Mouse (Mus musculus) common myeloid progenitor, adult 5-6 weeks (primary cell): ENCODE data around the gene Thsd4. TPM values are rescaled to one million over a fixed set of nuclear protein-coding genes. Genes with fewer than 3 reads are reported as not detected.

Experiments used
- ATAC-seq: replicated peaks from 2 replicates; pipeline ENCODE4 v1.8.0; 2016; ENCODE audit warnings: low read depth, mild to moderate bottlenecking, moderate TSS enrichment, inconsistent platforms; ENCODE audit not compliant: poor library complexity, severe bottlenecking
- total RNA-seq: library from RNA; stranded (forward); fragments of 200-1000, 187-1606 nt; gene quantifications from 2 replicates; pipeline ENCODE4 v1.2.3, GENCODE M21; 2017

The Thsd4 gene
- total RNA-seq, 1 experiment from 2014 or later = 0.32 TPM

DNA sequence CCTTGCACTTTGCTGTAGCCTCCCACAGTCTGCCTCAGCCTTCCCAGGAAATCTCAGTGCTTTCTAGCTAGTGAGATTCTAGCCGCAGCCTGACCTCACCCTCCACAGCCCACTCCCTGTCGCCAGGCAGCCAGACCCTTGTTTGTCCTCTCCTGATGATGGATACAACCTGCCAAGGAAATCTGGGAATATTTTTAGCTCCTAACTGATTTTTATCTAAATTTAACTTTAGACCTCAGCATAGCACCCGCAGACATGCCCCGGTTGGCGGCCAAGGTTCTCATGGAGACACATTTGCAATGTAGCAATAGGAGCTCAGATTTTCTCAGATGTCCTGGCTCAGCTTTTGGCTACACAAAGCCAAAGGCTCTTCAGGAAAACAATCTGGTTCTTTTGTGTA is 205.3 kb downstream of the Thsd4 start:
- no peak for ATAC-seq

DNA sequence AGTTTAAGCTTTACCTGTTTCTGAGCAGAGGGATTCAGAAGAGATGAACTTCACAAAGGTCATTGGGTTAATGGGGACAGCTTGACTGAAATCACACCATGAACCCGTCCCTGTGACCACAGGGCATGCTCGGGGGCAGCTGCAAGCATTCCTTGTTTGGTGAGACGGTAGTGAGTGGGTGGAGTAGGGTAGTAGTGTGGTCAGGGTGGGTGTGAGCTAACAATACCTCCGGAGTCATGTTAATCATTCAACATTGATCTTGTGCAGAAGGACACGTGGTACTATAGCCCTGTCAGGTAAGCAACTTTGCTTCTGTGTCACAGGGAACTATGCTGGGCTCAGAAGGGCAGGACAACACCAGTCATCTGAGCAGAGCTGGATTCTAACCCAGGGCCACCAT is 206.3 kb downstream of the Thsd4 start:
- ATAC-seq = no peak

DNA sequence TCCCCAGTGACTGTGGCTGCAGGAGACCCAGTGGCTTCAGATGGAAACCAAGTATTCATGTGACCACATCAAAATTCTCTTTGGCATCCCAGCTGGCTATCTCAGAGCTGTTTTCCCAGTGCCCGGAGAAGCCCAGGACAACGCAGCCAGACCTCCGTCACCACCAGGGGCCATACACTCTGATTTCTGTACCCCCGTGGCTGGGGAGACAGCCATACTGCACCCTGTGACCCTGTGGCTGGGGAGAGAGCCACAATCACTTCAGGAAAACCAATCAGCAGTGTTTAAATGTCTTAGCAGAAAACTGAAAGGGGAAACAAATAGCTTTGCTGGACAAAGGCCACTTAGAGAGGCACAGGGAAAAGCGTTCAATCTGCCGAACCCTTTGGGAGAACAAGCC is 208.2 kb downstream of the Thsd4 start:
- ATAC-seq = no peak

DNA sequence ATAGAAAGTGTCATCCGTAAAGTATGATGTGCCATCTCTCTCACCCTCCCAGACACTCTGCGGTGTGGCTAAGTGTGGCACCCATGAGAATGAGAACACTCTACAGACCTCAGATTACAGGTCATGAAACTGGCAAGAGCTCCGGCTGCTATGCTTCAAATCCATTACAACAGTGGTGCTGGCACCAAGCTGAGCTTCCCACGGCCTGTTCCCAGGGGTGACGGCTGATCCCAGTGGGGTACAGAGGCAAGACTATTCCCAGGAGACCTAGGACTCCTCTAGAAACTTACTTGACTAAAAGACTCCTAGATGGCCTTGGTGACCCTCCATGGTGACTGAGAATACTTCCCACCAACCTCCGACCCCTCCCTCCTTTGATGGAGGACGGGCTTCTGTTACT is 209.2 kb downstream of the Thsd4 start:
- ATAC-seq = no peak

GRCm38 (mm10) chr9:60311594-60312128 is 210.2 kb downstream of the Thsd4 start:
- ATAC-seq = no peak

- ATAC-seq = no peak
Observed at GRCm38 (mm10) chr9:60310741-60311317, 211.0 kb downstream of the Thsd4 start.

DNA sequence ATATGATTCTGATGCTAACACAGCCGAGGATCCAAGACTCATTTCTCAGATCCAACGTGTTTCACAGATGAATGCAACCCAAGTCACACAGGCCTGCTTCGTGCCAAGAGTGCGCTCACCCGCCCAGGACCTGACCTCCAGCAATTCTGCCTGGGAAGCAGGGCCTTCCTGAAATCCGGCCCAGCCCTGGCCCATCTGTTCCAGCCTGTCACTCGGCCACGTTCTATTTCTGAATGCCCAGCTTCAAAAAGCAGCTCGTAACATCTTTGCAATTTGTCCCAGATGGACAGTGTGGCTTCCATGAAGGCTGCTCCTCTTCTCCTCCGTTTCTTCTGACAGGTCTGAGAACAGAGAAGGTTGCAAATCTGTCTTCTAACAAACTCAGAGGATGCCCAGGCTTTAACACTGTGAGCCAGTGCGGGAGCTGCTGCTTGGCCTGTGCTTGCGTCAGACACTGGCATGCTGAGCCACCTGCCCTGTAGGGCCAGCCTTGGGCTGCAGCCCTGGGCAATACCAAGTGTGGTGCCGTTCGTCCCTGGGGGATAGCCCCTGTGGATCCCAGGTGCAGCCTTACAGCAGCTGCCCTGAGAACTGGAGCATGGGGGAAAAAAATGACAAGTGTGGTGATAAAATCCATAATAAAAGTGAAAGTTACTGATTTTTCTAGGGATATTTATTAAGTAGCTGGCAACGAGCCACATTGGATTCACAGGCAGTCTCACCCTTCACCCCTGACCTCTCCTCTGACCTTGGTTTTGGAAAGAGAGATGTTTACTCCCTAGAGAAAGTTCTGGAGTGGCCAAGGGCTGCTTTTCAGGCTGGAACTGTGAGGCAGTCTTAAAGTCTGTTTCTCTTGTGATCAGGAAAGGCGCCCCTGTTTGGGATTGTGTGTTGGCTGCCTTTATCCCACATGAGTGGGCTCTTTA is 211.8 kb downstream of the Thsd4 start:
- ATAC-seq = no peak

DNA sequence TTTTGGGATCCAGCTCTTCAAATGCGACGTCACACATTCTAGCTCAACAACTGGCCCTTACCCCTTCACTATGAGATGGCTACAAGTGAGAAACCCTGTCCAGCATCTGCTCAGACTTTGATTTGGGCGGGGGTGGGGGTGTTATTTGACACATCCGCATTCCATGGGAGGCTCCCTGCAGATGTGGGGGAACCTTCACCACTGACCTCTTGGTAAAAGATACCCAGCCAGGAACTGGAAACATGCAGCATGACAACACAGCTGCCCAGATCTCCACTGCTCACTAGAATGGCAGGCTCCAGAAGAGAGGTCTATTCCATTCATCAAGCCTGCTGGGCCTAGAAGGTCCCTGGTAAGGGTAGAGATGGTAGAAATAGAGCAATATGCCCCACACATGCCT is 213.7 kb downstream of the Thsd4 start:
- ATAC-seq = no peak

DNA sequence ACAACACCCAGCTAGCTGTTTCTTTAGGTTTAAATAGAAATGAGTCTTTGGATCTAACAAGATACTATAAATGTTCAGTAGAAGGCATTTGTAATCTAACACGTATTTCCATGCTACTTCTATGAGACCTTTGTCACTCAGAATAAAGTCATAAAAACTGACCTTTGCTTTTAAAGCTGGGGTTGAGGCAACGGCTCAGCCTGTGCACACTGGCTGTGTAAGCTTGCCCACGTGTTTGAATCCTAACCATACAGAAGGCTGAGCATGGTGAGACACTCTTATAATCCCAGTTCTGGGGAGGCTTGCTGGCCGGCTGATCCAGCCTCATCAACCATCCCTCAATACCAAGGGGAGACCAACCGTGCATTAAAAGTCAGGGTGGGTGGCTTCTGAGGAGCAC is 214.4 kb downstream of the Thsd4 start:
- no peak for ATAC-seq

- ATAC-seq = no peak
Observed at GRCm38 (mm10) chr9:60306241-60306640, 215.6 kb downstream of the Thsd4 start.

DNA sequence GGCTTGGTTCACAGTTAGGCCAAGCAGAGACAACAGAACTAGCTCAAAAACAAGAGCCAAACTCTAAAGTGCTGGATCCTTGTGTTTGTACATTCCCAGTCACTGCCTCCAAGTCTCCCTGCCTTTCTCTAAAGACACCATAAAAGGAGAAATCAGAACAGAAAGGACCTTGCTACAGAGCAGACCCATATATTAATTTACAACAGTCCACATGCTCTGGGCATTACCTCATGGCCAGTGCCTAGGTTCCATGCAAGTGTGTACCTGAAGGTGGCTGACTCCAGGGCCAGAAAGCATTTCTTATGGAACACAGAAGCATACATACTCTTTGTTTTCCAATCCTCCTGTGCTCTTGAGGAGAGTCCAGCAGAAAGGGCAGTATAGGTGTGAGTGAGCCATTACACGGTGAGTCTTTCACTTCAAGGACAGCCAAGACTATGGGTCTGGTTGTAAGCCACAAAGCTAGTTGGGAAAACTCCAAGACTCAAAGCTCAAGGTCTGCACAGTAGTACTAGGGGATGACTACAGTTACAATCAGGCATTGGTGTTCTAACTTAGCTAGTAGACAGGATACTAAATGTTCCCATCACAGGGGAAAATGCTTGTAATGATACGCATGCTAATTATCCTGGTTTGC is 216.5 kb downstream of the Thsd4 start:
- no peak for ATAC-seq

DNA sequence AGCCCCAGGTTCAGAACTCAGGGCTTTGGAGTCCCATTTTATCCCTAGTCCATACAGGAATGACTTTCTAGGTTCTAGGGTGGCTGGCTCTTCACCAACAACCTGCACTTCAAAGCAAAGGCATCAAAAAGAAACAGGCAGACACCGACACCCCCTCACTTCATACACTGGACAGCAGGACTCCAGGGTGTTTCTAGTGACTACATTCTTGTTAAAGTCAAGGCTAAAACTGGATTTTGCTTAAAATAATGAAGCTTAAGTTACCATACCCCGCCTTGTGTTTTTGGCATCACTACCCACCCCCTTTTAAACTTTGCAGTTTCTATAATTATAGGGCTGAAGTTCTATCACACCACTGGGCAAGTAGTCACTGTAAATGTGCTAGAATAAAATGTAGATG is 225.6 kb downstream of the Thsd4 start:
- ATAC-seq = no peak

GRCm38 (mm10) chr9:60295199-60295598 is 226.6 kb downstream of the Thsd4 start:
- no peak for ATAC-seq

GRCm38 (mm10) chr9:60293129-60293528 is 228.7 kb downstream of the Thsd4 start:
- no peak for ATAC-seq

GRCm38 (mm10) chr9:60290780-60291179 is 231.1 kb downstream of the Thsd4 start:
- no peak for ATAC-seq

DNA sequence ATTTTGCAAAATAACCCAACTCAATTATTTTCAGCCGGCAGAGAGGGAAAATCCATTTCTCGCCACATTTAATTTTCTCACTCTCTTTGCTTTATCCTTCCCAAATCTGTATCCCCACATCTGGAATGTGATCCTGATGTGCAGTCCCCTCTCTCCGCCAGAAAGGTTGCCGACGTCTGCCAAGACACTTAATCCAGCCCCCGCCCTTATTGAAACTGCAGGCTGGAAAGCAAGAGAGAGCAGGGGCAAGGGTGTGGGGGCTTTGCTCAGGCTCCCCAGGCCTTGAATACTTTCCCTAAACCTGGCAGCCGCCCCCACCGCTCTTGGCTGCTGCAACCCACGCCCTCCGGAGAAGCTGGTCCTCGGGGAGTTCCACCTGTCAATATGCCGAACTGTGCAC is 233.1 kb downstream of the Thsd4 start:
- ATAC-seq = no peak

- ATAC-seq = no peak
Observed at GRCm38 (mm10) chr9:60286390-60286789, 235.5 kb downstream of the Thsd4 start.

- ATAC-seq = no peak
Observed at GRCm38 (mm10) chr9:60285047-60285462, 236.8 kb downstream of the Thsd4 start.

DNA sequence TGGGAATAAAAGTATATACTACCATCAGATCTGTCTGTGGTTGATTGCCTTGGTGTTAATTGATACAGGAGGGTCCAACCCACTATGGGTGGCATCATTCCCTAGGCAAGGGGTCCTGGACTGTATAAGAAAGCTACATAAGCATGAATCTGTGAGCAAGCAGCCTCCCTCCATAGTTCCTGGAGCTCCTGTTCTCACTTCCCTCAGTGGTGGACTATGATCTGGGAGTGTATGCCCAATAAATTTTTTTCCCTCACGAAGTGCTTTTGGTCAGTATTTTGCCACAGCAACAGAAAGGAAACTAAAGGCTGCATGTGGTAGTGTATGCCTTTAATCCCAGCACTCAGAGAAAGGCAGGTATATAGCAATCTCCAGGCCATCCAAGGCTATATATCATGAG is 237.5 kb downstream of the Thsd4 start:
- no peak for ATAC-seq

- no peak for ATAC-seq
Observed at GRCm38 (mm10) chr9:60283546-60283945, 238.3 kb downstream of the Thsd4 start.

DNA sequence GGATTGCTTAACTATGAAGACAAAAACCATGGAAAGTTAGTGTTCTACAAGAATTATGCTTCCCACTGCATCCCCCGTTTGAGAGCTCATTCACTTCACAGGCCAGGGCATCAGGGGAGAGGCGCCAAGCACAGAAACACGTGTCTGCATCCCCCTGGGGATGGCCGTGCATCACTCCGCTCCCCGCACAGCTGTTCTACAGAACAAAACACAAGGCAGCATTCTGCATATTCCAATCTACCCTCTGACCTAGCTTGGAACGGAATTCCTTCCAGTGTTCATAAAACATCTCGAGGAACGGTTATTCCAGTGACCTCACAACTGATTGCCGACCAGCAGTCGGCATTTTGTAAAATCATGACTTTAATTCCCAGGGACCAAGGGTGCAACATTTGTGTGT is 240.6 kb downstream of the Thsd4 start:
- no peak for ATAC-seq
